Mouse (Mus musculus) right cerebral cortex, postnatal 4 days (tissue): Measurements from ENCODE around the gene Plod1.

ENCODE experiments used
- DNase-seq: peaks from one replicate; pipeline ENCODE4 v3.0.0-alpha.2; 2022

Plod1 gene

GRCm38 (mm10) chr4:147936331-147936954 lies at the start of gene Plod1:
Gene Plod1 (minus strand): TSS chr4:147936767.
- DNase-seq = peak; percentile 70

GRCm38 (mm10) chr4:147985205-147986132 lies 48.9 kb upstream of the Plod1 start, which contains the start of gene Nppb:
Gene Nppb (plus strand): TSS chr4:147985788.
- no peak for DNase-seq

- DNase-seq = no peak
Observed at GRCm38 (mm10) chr4:147979441-147979860, 42.9 kb upstream of the Plod1 start.

- no peak for DNase-seq
Observed at GRCm38 (mm10) chr4:147978391-147978790, 41.8 kb upstream of the Plod1 start.

- no peak for DNase-seq
Observed at GRCm38 (mm10) chr4:147977726-147978125, 41.2 kb upstream of the Plod1 start.

- DNase-seq = no peak
Observed at GRCm38 (mm10) chr4:147976237-147976636, 39.7 kb upstream of the Plod1 start.

GRCm38 (mm10) chr4:147969337-147969736 lies 32.8 kb upstream of the Plod1 start:
- no peak for DNase-seq

- no peak for DNase-seq
Observed at GRCm38 (mm10) chr4:147968816-147969215, 32.2 kb upstream of the Plod1 start.

GRCm38 (mm10) chr4:147965712-147966111 lies 29.1 kb upstream of the Plod1 start:
- DNase-seq = no peak

GRCm38 (mm10) chr4:147963623-147964022 lies 27.1 kb upstream of the Plod1 start:
- no peak for DNase-seq

- no peak for DNase-seq
Observed at GRCm38 (mm10) chr4:147962781-147963180, 26.2 kb upstream of the Plod1 start.

GRCm38 (mm10) chr4:147959881-147960831 lies 23.6 kb upstream of the Plod1 start:
- peak; percentile 68 for DNase-seq

- no peak for DNase-seq
Observed at GRCm38 (mm10) chr4:147957141-147957540, 20.6 kb upstream of the Plod1 start.

GRCm38 (mm10) chr4:147953590-147953989 lies 17.0 kb upstream of the Plod1 start:
- DNase-seq = no peak

GRCm38 (mm10) chr4:147947511-147947910 lies 10.9 kb upstream of the Plod1 start:
- DNase-seq = no peak

- DNase-seq = no peak
Observed at GRCm38 (mm10) chr4:147943005-147943404, 6.4 kb upstream of the Plod1 start.

- peak; percentile 30 for DNase-seq
Observed at GRCm38 (mm10) chr4:147941045-147942020, 4.8 kb upstream of the Plod1 start.

- peak; percentile 84 for DNase-seq
Observed at GRCm38 (mm10) chr4:147940576-147941044, 4.0 kb upstream of the Plod1 start, which contains the start of gene 2510039O18Rik. Gene 2510039O18Rik (plus strand): TSS chr4:147940895.

GRCm38 (mm10) chr4:147940111-147940510 lies 3.5 kb upstream of the Plod1 start:
- no peak for DNase-seq

- DNase-seq = no peak
Observed at GRCm38 (mm10) chr4:147938148-147939096, 1.9 kb upstream of the Plod1 start.
